Mouse (Mus musculus) left cerebral cortex, adult 8-10 months (tissue): Measurements from ENCODE around the gene Dennd1a. TPM values are rescaled to one million over a fixed set of nuclear protein-coding genes. Genes with fewer than 3 reads are reported as not detected.

Source experiments
- DNase-seq, 2 experiments: peaks; one replicate each; pipeline ENCODE4 v3.0.0; 2022; ENCODE audit warnings: low spot score in 2 of 2
- total RNA-seq, 4 experiments: library from RNA; stranded (reverse); gene quantifications; 2 replicates each; pipeline ENCODE4 v1.2.4; 2022

Dennd1a gene
- total RNA-seq, 4 experiments from 2014 or later = 80.4 to 89.2 (median 83.8) TPM

DNA sequence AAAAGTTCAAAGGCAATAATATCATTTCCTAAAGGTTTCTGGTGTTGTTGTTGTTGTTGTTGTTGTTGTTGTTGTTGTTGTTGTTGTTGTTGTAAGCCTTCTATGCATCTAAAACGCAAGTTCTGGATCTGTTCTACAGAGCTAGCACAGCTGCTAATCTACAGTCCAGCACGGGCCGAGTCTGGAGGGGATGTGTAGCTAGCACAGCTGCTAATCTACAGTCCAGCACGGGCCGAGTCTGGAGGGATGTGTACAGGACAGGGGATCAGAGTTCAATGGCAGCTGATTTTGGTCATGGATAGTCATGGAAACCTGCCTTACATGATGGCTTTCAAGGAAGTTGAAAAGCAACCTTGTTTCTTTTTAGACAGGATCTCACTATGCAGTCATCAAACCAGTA is 57.3 kb downstream of the Dennd1a start:
- DNase-seq = no peak

DNA sequence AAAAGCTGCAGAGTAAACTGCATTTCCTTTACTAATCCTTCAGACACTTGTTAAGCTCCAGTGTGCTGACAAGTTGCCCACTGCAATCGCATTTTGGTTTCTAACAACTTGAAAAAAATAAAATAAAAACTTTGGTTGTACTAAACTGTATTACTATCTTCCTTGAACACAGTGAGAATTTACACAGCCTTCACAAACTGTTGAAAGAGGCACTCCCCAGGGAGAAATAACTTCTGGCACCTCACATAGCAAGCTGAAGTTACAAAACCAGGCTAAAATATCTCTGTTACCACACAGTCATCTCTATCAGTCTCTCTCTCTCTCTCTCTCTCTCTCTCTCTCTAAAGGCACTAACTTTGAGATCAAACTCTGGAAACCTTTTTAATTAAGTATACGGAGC is 63.4 kb downstream of the Dennd1a start:
- no peak for DNase-seq

DNA sequence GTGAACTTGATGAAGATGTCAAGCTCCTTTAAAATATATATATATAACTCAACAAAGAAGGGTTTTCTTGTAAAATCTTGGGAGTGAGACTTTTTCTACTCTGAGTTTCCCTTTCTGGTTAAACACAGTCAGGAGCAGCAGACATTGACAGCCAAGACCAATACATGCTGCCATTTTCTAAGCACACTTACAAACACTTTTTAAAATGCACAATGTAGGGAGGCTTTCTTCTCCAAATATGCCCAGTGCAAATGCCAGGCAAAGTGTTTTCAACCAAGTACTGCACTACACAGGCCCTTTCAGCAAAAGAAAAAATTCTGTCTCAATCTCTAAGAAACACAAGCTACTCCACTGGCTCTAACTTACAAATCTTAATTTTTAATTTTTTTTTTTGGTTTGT is 65.7 kb downstream of the Dennd1a start:
- DNase-seq = no peak

DNA sequence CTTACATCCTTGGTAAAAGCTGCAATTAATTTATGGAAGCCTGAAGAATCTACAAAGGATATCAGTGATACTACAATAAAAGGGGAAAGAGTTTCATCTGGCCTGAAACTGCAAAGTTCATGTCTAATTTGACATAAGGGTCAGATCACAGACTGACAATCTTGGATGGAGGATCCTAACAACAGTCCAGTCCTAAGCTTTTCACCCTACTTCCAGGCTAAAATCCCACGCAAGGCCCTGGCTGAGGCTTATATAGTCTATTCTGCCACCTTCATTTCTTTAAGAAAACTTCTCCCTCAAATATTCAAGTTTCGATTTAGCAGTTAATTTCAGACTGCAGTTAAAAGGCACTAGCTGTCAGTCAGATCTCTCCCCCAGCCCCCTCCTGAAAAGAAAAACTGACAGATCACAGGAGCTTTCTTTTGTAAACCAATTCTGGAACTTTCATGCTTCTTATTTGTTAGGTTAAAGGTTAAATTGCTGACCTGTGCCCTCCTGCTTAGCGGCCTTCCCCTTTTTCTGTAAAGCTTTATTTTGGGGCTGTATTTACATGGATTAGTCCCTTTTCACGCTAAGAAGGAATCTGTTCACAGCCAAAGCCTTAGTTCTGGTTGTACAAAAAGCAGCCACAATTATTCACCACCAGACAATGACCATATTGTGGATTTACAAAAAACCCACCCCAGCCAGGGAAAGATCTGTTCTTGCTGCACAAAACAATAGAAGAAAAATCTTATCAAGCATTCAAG is 66.3 kb downstream of the Dennd1a start:
- no peak for DNase-seq

DNA sequence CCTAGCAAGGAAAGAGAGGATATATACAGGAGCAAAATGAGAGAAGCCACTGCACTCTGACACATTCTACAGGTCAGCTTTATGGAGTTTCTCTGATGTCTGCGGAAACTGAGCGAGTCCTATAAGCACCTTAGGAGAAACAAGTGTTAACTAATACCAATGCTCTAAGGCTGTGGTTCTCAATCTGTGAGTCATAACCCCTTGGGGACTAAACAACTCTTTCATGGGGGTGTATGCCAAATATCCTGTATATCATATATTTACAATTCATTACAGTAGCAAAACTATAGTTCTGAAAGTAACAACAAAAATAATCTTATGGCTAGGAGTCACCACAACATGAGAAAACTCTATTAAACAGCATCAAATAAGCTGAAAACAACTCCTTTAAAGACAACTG is 67.5 kb downstream of the Dennd1a start:
- DNase-seq = no peak

DNA sequence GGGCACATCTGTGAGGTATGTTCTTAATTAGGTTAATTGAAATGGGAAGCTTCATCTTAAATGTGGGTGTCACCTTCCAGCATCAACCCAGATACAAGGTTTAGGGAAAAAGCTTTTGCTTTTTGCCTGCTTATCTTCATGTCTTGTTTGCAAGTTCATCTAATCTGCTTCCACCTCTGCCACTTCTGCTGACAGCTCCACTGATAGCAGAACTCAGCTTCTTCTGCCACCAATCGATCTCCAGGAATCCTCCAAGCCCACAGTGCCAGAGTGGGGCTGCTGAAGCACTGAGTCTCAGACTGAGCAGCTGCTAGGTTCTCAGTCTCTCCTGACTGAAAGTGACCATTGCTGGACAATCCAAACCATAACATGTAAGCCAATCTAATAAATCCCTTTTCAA is 74.1 kb downstream of the Dennd1a start:
- DNase-seq = no peak

DNA sequence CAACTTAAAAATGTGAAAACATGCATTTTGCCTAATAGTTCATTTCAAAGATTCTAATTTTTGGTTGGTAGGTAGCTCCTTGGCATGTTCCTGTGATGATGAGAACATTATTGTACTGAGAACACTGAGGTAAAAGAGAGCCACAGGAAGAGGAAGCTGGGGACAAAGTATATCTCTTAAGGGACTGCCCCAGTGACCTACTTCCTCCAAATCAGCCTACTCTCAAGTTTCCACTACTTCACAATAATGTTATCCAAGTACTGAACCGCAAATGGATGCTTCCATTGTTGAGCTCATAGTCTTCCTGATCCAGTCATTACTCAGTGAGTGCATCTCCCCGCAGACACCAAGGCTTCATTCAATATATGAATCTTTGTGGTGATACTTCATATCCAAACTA is 75.8 kb downstream of the Dennd1a start:
- no peak for DNase-seq

DNA sequence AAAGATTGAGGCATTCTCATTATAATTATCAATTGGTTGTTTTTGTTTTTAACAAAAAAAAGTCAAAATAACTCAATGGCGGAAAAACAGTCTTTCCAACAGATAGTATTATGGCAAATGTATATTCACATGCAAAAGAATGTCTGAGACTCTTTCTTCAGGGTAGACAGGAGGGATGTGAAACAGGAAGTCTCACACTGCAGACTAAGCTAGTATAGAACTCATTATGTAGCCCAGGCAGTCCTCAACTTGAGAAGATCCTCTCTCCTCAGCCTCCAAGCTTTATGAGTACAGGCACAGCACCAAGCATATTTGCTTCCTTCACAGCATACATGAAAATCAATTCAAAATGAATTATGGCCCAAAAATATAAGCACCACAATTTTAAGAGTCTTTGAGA is 79.4 kb downstream of the Dennd1a start:
- DNase-seq = no peak

DNA sequence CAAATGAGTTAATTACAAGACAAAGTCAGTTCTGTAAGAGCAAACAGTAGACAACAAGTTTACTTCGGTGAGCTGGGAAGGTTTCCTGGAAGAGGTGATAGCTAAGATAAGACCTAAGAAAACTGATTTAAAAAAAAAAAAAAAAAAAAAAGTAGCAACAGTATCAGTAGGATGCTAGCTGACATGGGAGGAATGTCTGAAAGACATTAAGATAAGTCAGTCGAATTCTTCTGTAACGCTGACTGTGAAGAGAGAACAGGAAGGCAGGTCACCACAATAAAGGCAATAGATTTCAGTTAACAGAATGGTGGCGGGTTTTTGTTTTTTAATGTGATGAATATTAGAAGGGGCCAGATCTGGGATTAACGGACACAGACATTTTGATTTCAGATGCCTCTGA is 81.9 kb downstream of the Dennd1a start:
- DNase-seq = no peak

DNA sequence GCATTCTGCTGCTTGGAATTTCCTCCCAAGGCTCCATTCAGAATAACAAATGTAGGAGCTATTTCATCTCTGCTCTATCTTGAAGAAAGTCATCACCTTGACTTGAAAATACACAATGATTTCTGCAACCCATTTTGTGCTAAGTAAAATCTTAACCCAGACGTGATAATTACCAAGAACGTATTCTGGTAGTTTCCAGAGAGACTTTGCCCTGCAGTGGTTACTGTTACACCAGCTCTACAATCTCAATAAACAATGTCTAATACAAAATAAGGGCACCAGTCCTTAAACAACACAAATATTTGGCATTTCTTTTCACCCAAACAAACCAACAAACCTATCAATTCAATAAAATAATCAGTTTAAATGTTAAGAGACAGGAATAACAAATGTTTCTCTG is 82.5 kb downstream of the Dennd1a start:
- DNase-seq = no peak

DNA sequence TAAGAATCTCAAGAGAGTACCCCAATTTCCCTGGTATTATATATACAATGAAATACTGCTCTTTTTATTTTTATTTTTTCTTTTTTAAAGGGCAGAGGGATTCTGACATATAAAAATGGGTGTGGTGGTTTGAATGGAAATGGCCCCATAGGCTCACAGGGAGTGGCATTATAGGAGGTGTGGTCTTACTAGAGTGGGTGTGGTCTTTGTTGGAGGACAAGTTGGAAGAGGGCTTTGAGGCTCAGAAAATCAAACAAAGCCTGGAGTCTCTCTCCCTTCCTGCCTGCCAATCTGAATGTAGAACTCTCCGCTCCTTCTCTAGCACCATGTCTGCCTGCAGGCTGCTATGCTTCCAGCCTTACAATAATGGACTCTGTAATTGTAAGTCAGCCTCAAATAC is 89.1 kb downstream of the Dennd1a start:
- DNase-seq = no peak

DNA sequence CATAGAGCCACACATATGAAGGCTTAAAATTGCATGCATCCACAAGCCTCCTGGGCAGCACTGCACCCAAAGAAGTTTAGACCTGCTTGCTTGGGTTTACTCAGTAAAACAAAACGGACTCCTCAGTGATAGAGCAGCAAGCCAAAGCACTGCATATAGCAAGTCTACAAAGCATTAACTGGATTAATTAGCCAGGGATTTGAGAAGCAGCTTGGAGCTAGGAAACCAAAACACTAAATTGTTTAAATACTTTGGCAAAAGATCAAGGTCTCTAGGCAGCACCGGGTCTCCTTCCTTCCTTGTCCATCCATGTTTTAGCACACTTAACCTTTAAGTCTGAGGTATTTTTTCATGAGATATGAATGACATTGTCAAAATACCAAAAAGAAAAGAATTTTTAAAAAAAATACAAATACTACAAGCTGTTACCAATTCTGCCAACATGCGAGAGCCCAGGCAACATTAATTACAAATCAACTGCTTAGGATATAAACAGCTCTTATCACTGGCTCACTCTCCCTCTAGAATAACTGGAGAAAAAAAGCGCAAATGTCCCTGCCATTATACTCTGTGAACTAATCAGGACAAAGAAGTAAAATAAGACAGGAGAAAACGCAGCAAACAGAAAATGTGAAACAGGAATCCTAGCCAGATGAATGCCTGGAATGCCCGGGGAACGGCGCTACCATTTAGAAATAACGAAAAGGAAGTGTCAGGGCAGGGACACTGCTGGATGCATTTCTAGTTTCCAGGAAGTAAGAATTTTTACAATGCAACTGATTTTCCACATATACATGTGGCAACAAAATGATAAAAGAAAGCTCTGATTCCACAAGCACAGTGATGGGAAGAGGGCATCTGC is 90.8 kb downstream of the Dennd1a start:
- DNase-seq = no peak

DNA sequence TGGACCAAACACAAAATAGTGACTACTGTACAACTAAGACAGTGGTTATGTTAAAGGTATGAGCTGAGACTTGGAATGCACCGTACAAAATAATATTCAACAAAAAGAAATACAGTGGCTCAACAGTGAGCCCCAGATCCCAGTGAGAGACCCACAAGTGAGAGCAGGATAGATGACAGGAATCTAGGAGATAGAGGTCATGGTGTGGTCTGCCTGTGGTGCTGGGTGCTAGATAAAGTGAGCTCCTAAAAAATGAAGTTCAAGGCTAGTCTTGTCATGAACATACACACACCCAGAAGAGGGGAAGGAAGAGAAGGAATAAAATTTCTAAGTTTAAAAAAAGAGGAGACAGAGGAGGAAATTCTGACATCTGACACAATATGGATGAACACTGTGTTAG is 95.2 kb downstream of the Dennd1a start:
- no peak for DNase-seq

DNA sequence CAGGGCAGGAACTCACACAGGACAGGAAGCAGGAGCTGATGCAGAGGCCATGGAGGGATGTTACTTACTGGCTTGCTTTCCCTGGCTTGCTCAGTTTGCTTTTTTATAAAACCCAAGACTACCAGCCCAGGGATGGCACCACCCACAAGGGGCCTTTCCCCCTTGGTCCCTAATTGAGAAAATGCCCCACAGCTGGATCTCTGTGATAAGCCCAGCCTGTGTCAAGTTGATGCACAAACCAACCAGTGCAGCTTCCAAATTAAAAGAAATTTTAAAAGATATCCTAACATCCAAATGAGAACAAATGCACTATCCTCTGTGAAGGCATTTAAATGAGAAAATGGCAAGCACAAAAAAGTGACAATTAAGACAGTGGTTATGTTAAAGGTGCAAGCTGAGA is 95.6 kb downstream of the Dennd1a start:
- DNase-seq = no peak

DNA sequence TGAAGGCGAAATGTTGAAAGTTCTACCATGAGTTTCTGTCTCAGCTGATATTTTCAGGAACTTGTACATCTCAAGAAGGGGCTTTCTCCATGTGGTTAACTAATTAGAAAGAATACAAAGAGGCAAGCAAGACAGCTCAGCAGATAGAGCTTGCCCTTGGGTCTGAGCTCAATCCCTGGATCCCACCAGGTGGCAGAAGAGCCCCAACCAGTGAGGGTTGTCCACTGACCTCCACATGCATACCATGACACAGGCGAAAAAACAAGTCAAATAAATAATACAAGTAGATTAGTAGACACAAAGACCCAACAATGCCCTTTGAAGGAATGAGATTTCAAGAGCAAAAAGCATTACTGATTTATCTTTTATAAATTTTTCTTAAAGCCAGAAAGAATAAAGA is 100.8 kb downstream of the Dennd1a start:
- DNase-seq = no peak

DNA sequence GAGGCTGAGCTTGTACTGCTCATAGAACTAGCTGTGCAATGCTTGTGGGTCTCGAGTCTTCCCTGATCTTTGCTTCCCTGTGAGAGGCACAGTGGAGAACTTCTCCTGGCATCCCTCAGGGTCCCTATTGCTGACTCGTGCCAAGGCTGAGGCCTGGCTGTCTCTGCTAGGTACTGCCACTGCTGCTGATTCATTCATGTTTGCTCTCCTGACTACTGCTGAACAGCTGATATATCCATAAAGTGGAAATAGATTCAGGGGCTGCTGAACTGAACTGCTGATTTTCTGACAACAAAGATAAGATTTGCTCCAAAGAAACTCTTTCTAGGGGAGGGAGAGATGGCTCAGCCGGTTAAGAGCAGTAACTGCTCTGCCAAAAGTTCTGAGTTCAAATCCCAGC is 102.2 kb downstream of the Dennd1a start:
- no peak for DNase-seq

DNA sequence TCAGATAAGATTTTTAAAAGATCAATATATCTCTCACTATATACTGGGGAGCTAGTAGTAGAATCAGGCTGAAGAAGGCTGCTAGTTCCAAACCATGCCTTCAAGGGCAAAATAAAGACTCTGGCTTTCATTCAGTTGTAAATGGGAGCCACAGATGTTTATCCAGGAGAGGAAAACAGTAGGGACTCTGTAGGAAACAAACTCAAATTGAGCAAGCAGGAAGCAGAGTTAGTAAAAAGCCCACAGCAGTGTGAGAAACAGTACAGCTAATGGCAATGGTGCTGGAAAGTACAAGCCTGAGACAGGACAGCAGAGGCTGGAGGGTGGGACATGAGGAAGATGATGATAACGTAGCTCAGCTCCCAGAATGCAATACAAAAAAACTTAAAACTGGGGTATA is 103.3 kb downstream of the Dennd1a start:
- DNase-seq = no peak

DNA sequence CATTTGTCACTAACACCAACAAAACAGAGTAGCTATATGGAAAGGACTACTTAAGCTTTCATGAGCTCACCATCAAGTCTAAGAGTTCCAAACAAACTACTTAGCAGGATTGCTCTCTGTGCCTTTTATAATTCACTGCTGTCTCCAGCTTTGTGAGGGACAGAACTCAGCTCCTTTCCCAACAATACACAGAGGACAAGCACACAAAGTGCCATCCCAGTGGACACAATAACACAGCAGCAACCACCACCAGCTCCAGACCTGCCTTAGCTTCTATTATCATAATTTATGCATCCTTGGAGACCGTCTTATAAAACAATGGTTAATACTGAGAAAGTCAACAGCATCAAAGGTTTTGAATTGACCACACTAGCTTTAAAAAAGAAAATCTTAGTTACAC is 104.9 kb downstream of the Dennd1a start:
- DNase-seq = no peak

DNA sequence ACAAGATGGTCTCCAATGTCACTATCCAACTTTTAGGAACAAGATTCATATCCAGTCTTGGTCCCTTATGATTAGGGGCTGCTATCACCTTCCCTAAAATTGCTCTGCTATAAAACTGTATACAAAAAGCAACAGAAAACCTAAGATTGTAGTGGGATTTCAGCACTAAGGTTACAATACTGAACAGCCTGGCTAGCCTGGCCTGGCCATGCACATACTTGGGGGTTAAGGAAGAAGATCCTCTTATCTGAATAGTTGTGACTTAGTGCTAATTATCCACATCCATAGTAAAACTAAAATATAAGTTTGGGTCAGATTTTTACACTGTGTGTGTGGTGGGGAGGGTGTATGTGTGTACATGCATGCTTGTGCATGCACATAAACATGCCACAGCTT is 109.6 kb downstream of the Dennd1a start:
- no peak for DNase-seq

DNA sequence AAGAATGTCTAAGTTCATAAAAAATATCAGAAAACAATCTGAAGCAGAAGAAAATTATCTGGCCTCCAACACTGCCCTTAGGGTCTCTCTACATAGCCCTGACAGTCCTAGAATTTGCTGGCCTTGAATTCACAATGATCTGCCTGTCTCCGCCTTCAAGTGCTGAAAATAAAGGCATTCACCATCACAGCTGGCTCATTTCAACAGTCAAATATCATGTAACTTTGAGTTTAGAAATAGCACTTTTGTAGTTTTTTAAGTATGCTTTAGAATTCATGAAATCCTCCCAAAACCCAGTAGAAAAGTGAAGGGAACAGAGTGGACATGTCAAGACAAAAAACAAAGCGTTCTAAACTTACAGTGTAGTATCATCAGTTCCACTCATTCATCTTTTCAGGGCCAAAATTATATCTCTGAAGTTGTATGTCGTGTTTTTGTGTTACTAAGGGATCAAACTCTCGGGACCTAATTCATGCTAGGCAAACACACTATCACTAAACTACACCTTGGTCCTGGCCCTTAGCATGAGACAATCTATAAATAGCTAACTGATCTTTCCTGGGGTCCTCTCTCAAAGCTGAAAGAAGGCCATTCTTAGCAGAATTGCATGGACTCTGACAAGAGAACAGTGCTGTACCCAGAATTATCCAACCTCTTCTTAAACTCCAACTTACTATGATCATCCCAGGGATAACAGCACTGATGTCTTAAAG is 110.2 kb downstream of the Dennd1a start:
- DNase-seq = no peak

DNA sequence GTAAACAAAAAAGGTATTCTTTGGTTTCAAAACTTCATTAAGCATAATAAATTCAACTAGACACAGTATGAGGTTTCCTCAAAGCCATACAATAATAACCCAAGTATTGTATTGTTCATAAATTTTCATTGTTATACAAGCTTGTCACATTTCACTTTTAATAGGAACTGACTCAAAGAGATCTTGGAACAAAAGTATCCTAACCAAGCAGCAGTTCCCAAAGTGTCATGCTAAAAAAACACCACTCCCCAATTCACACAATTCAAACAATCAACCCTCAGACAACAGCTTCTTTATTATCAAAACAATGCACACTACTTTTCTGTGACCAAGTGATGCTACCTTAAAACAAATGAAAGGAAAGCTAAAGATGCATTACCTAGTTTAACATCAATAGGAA is 111.9 kb downstream of the Dennd1a start:
- DNase-seq = no peak

DNA sequence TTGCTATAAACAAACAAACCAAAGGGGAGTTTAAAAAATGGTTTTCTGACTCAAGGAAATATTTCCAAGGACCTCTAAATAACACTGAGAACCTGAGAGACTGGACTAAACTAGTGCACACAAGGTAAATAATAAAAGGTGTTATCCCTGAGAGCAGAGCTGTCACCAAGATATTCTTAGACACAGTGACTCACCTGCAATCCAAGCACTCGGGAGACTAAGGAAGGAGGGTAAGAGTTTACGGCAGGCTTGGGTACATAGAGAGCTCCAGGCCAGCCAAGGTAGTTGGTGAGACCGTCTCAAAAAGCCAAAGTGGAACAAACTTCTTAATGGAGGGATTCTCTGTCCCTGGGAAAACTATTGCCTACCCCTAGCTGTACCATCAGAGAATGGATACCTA is 118.6 kb downstream of the Dennd1a start:
- DNase-seq = no peak
